Mouse (Mus musculus) adrenal gland, postnatal 10 days (tissue): ENCODE measurements around the gene Gpn1. TPM values are rescaled to one million over a fixed set of nuclear protein-coding genes. Genes with fewer than 3 reads are reported as not detected.
"Not testable (repeated sequence)": the region's sequence is repeated elsewhere in the genome, so short reads cannot be mapped to it uniquely, and the experiment has no call there.

ENCODE experiments used
- DNase-seq: peaks from one replicate; pipeline ENCODE4 v3.0.0; 2021; ENCODE audit warnings: mixed read lengths
- long read RNA-seq, 2 experiments: library from polyadenylated mRNA; stranded (forward); transcript quantifications; one replicate each; pipeline ENCODE4 v2.0.0; 2021
- total RNA-seq, 2 experiments: library from RNA; stranded (reverse); gene quantifications; 2 replicates each; pipeline ENCODE4 v1.2.3; 2021

The Gpn1 gene
- 10 to 100 TPM; 22.9 to 23.3 TPM for total RNA-seq
- long read RNA-seq, experiment 1, transcript Gpn1-201 (14 exons, 3,144 nt), result major isoform, 64 of 73 reads
- long read RNA-seq, experiment 1, partial matches to known transcripts, result 1 of 73 reads
- long read RNA-seq, experiment 1, other reads (novel, unspliced or antisense), result 8 of 73 reads
- long read RNA-seq, experiment 2, transcript Gpn1-201 (14 exons, 3,144 nt), result major isoform, 39 of 50 reads
- long read RNA-seq, experiment 2, partial matches to known transcripts, result 4 of 50 reads
- long read RNA-seq, experiment 2, other reads (novel, unspliced or antisense), result 6 of 50 reads

DNA sequence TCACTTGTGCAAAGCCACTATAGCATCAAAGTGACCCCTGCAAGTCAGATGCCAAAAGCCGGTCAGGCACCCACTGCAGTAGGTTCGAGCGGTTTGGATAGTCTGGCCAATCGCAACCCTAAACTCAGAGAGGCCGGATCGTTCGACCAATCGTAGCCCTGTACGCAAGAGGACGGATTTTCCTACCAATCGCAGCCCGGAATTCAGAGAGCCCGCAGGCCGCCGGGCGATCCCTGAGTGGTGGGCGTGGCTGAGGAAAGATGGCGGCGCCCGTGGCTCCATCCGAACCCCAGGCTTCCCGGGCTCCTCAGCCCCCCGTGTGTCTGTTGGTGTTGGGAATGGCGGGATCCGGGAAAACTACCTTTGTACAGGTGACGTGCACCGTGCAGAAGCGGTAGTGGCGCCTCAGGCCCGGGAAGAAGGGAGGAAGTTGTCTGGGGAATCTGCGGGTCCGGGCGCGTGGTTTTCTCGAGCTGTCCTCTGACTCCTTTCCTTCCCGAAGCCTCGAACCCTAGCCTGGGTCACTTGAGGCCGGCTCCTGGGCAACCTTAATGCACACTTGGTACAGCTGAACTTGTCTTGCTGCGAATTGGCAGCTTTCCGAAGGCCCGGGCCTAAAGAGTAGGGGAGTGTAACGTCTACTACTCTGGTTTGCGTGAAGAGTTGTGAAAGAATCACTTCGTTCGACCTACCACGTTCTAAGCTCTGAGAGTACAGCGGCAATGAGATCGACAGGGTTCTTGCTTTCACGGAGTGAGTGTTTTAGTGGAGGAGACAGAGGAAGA, at the start of gene Gpn1:
Gpn1 (plus strand) TSS at position 229 of the 785 bp plus-strand sequence.
- peak; percentile 93 for DNase-seq

DNA sequence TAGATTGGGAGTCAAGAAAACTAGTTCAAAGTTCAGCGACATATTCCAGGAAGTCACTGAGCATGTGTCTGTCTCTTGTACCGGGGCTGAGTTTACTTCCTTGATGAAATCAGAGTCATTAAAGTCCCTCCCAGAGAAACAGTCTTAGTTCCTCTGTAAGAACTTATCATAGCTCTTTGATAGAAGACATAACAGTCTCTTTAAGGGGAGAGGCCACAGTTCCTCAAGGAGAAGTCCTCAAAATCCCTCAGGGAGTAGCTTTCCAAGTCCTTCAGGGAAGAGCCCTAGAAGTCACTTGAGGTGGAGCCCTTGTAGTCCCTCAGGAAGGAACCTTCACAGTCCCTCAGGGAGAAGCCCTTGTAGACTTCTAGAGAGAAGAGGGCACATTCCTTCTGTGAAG, 43.2 kb upstream of the Gpn1 start:
- no peak for DNase-seq

DNA sequence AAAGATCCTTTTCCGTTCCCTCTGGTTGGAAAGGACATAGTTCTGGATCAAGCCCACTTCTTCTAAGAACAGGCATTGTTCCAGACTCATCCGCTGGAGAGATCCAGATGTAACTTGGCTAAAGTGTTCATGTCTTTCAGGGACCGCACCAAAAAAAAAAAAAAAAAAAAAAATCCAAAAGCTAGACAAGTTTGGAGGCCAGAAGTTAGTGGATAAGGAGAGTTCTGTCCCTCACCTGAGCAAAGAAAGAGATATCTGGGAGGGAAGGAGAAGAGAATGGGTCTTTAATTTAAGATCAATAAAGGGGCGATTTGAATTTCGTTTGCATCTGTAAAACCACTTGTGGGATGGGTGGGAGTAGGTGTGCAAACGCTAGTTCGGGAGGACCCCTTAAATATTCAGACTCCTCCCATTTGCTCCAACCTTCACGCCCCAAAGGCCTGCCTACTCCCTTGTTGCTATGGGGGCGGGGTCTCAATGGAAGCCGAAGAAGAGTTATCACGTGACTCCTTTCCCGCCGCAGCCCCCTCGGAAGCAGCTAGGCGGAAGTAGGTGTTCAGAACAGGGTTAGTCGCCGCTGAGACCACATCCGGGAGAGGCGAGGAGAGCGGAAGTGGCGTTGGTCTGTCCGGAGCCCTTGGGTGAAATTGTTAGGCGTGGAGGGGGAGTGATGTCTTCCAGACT, 42.5 kb upstream of the Gpn1 start, which contains the start of gene Zfp512:
Zfp512 (plus strand) TSS at position 554 of the 684 bp plus-strand sequence.
- peak; percentile 93 for DNase-seq

DNA sequence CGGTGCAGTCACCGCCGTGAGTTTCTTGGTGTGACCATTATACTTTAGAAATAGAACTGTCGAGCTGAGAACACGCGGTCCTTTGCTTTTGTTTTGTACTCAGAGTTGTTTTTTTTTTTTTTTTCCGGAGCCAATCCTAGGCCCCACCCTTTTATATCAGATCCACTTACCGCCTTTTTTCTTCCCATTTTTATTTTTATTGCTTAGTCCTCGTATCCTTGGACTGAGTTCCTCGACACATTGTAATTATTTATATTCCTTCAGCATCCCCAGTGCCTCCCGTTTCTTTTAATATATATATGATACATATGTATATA, 42.0 kb upstream of the Gpn1 start:
- DNase-seq, result no peak

DNA sequence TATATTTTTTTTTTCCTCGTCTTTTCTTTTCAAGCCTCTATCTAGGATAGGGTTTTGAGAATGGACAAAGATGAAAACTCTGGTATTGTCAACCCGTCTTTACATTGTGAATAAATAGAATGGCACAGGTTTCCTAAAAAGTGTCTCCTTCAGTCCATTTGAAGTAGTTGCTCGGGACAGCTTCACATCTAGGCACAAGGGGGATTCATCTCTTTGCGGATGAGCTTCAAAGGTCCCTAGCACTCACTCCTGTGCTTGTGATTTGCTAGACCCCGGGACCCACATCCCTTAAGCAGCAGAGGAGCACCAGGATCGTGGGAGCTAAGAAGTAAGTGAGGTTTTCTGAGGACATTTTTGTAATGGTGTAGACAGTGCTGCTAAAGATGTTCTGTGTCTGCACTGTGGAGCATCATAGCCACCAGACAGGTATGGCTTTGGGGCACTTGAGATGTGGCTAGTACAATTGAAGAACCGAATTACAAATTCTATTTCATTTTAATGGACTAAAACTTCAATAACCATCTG, 41.6 kb upstream of the Gpn1 start:
- no peak for DNase-seq

DNA sequence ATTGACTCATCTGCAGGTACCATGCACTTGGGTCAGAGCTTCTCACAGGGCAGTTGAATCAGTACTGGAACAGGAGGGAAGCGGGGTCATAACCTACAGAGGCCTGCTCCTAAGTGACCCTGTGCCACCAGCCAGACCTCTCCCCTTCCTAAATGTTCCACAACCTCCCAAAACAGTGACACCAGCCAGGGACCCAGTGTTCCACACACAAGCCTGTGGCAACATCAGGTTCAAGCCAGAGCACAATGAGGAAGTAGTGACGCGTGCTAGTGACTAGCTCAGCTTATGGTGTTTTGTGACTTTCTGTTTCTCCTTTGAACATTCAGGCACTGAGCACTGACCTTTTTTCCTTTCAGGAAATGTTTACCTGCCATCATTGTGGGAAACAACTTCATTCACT, 26.7 kb upstream of the Gpn1 start:
- no peak for DNase-seq

DNA sequence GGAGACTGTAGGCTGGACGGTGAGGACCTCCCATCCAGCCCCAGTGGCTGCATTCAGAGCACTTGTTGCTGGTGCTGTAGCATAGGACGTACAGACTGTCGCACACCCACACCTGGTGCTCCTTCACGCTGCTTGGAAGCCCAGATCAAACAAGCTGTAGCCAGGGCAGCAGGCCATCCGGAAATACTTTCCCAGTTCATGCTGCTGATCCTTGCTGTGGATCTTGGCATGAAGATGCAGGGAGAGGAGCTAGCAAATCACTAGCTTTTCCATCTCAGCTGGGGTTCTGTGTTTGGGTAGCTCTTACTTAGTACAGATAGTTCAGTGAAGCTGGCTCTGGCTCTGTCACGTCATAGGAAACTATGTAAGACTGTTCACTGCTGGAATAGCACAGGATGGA, 24.8 kb upstream of the Gpn1 start:
- DNase-seq, result no peak

DNA sequence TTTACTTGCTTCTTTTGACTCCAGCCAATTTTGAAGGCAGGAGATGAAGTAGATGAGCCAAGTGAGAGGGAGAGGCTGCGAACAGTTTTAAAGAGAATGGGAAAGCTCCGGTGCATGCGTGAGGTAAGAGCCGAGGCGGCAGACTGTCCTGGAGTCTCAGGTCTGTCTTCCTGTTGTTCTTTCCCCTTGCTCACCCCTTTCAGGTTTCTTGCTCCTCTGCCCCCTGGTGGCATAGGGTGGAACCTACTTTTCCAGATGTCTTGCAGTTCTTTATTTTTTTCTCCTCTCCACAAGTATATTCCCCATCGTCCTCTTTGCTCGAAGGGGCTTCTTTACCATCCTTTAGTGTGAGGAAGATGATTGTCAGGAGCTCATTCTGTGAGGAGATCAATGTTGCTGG, 24.2 kb upstream of the Gpn1 start:
- DNase-seq, result peak; percentile 75

DNA sequence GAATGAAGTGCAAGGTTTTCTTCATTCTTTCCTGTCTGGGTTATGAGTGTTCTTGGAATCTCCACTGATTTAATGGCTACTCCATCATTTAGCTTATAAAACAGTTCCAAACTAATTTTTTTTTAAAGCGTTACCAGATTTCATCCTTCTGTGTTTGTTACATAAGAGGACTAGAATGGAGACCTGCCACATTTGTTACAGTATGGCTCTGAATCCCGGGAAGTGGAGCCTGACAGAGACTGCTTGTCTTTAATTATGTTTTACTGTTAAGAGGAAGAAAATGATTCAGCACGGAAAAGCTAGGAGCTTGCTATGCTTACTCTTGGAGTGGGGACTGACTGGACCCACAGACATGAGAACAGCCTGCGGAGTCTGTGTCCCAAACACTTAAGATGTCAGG, 14.0 kb upstream of the Gpn1 start:
- no peak for DNase-seq

DNA sequence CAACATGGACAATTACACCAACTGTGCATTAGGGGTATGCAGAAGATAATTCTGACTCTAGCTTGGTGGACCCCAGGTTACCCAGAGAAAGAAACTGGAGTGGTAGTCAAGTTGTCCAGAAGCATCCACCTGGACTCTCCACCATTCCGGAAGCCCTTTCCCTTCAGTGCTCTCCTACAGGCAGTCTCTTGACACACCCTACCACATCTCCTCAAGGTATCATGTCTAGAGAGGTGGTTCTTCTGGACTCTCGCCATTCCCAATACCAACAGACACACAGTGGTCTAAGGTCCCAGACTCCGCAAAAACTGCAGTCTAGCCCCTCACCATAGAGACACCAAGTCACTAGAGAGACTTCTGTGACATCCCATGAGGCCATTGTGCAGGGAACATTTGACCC, 9.1 kb upstream of the Gpn1 start, which contains the start of gene 4930548H24Rik:
4930548H24Rik (plus strand) TSS at position 301 of the 400 bp plus-strand sequence.
- no peak for DNase-seq

DNA sequence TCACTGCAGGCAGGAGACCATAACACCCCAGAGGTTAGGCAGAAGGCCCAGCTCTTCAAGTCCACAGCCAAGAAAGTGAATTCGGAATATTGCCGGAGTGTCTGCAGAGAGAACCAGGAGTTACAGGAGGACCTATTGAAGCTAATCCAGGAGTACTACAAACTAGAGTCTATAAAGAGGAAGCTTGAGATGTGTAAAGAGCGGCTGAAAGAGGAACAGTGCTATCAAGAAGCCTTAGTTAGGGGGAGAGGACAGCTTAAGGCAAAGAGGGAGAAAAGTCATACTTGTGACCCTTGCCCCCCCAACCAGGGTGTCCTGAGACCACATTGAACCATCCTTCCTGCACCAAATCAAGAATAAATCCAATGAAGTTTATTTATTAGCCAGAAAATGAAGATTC, 6.7 kb upstream of the Gpn1 start:
- no peak for DNase-seq

DNA sequence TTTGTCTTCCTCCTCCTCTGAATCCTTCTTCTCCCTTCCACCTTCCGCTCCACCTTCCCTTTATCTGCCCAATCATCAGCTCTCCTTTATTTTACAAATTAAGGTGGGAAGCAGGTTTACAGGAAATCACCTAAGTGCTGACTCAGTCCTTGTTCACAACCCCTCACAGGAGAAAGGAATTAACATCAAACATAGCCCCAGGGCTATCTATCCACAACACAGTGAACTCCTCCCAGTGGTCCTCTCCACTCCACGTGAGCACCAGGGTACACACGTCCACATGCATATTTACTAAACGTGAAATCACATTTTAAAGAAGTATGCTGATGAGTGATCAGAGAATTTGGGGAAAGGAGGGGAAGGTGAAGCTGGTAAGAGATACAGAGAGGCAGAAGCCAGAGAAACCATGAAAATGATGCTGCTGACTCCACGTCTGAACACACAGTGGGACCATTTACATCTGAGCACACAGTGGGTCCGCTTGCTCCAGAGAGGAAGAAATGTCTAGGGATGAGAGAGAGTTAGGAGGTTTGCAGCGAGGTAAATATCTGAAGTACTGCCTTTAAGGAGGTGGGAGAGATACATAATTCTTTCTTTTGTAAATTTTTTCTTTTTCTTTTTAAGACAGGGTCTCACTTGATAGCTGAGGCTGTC, 5.3 kb upstream of the Gpn1 start:
- no peak for DNase-seq

DNA sequence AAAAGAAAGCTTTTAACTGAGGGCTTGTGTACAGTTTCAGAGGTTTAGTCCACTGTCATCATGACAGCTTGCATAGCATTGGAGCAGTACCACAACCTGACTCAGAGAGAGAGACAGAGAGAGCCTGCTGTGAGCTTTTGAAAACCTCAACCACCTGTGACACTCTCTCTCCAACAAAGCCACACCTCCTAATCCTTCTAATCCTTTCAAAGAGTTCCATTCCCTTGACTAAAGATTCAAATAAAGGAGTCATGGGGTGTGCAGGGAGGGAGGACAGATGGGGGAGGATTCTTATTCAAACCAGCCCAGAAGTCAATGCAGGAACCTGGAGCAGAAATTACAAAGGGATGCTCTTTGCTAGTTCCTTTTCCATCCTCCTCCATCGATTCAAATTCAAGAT, 2.5 kb upstream of the Gpn1 start:
- no peak for DNase-seq

DNA sequence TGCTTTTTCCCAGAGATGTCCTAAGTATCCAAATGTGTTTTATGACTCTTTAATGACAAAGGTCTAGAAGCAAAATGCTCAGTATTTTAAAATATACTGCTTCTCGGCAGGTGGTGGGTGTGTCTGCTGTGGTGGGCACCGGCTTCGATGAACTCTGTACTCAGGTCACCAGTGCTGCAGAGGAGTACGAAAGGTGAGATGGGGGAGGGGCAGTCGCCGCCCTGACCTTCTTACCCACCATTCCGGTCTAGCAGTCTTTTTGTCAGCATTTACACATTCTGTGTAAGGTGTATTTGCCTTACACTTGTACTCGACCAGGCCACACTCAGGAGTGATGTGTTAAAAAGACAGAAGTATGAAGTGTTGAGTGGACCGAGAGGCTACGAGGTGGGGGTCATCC, 10.3 kb downstream of the Gpn1 start:
- no peak for DNase-seq

DNA sequence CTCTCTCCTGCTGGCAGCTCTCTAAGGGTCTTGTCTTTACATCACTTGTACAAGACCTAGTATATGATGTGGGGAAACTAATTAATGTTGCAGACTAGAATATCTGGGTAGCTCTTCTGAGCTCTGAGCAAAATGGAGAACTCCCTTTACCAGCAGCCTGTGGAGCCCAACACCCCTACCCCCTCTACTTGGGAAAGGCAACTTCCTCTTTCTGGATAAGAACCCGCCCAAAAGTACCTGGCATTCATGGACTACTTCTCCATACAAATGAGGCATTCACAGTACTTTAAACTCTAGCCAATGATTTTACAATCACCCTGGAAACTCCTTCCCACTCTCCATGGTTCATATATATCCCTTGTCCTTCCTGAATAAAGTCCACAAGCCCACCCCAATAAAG, 17.9 kb downstream of the Gpn1 start:
- no peak for DNase-seq

DNA sequence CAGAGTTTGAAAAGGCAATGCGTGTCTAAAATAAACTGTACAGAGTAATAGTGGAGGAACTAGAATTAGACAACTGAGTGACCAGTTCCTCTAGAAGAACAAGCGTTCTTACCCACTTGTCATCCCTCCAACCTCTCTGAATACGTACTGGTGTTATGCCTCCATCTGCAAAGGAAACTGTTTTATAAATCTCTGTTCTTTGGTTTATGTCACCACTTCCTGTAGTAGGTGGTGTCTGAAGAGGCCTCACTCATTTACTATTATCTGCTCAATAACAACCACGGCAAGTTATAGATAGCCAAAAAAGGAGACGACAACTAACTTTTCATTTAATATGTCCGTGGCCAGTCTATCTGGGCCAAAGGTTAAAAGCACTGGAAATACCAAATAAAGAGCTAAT, 26.0 kb downstream of the Gpn1 start:
- no peak for DNase-seq

DNA sequence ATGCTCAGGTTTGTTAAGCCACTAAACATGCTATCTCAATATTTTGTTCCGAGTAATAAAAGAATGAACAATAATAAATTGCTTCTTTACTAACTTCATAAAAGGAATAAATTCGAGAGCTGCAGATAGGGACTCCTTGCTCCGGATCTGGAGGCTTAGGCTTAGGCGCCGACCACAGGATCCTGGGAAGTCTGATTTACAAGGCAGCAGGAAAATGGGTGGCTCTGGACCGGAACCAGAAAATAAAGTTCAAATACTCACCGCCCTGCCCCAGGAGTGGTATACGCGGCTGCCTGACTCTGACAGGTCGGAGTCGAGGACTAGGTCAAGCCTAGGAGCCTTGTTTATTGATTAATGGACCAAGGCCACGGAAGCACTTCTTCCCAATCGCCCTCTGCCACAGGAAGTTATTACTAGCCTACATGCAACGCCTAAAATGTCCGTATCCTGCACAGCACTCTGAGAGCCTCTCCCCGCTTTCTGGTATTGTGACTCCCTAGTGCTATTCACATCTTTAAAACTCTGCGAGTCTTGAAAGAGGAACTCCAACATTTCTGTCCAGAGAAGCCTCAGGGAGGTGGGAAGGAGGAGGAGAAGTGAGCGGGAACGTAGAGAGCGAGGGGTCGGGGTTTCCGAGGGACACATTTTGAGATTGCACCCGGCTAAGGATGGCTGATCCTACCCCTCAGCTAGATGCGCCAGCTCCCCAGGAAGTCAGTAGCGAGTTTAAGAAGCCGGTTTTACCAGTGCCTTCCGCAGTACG, 32.0 kb downstream of the Gpn1 start, which contains the start of gene Slc4a1ap:
Slc4a1ap (plus strand) TSS at position 642 of the 763 bp plus-strand sequence.
- peak; percentile 85 for DNase-seq

DNA sequence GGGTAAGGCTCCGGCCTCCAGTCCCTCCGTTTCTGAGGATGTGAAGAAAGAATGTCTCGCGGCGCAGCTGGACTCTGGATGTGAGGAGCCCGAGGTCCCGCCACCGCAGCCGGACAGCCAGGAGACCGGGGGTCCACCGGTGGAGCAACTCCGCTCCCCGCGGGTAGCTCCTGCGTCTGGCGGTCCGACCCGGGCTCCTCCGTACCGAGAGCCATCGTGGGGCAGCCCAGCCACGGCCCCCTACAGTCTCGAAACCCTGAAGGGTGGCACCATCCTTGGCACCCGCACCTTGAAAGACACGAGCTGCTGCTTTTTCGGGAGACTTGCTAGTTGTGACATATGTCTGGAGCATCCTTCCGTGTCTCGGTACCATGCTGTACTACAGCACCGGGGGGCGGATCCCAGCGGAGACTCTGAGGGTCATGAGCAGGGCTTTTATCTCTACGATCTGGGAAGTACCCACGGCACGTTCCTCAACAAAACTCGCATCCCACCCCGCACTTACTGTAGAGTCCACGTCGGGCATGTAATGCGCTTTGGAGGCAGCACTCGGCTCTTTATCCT, 32.7 kb downstream of the Gpn1 start:
- no peak for DNase-seq

DNA sequence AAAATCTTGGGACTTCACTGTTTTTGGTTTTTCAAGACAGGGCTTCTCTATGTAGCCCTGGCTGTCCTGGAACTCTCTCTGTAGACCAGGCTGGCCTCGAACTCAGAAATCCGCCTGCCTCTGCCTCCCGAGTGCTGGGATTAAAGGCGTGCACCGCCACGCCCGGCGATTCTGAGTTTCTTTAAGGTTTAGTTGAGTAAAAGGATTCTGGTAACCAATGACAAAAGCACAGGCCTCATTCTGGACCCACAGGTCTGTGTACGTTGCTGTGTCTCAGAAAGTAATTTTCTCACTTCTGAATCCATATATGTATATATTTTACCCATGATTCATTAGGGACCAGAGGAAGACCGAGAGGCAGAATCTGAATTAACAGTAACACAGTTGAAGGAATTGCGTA, 33.2 kb downstream of the Gpn1 start, which contains the start of gene Supt7l:
Supt7l (minus strand) TSS at position 101 of the 400 bp plus-strand sequence.
- not testable (repeated sequence) for DNase-seq

DNA sequence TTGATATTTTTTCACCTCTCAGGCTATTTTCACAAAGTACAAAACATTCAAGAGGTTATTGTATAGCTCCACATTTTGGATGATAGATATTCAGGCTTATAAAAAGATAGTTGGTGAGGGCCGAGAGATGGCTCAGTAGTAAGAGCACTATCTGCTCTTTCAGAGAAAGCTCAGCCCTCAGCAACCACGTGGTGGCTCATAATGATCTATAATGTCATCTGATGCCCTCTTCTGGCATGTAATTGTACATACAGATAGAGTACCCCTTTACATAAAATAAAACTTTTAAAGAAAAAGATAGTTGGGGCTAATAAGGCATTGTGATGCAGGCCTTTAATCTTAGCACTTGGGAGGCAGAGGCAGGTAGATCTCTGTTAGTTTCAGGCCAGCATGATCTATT, 34.0 kb downstream of the Gpn1 start:
- DNase-seq, result no peak

DNA sequence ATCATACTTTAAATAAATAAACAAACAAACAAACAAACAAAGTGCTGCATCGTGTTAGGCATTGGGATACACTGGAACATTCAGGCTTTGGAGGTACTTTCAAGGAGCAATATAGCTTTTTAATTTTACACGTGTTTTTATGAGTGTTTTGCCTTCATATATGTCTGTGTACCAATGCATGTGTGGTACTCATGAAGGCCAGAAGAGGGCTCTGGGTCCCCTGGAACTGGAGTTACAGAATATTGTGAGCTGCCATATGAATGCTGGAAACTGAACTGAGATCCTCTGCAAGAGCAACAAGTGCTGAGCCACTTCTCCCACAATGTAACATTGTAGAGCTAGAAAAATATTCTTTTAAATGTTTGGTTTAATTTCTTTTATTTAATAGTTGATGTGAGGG, 40.7 kb downstream of the Gpn1 start:
- no peak for DNase-seq
